Mouse (Mus musculus) heart, postnatal 0 days (tissue): ENCODE measurements around the gene Gm48552. TPM values are rescaled to one million over a fixed set of nuclear protein-coding genes. Genes with fewer than 3 reads are reported as not detected.

Source experiments
- ATAC-seq: fragments of 200-750 bp; cut with Nextera tagmentation; 2 replicates; pipeline ENCODE4 v1.8.0; 2017; ENCODE audit warnings: low read depth, moderate number of reproducible peaks, moderate library complexity; ENCODE audit not compliant: insufficient read depth
- DNase-seq: peaks from one replicate; pipeline ENCODE4 v3.0.0-alpha.2; 2016; ENCODE audit warnings: low spot score
- H3K27ac ChIP-seq: fragments of 300-500 bp; sonication (generic); 2 replicates; pipeline ENCODE4 v1.5.1; 2014; ENCODE audit warnings: low read depth, mild to moderate bottlenecking
- H3K27me3 ChIP-seq: fragments of 300-500 bp; sonication (generic); 2 replicates; pipeline ENCODE4 v1.6.1; 2014; ENCODE audit warnings: low read length, mixed read lengths; ENCODE audit not compliant: control insufficient read depth, insufficient read depth
- H3K36me3 ChIP-seq: fragments of 300-500 bp; sonication (generic); replicated peaks from 2 replicates; pipeline ENCODE4 v1.6.1; 2014; ENCODE audit warnings: low read length, mixed read lengths; ENCODE audit not compliant: control insufficient read depth, insufficient read depth
- H3K4me1 ChIP-seq: fragments of 300-500 bp; sonication (generic); 2 replicates; pipeline ENCODE4 v1.6.1; 2014; ENCODE audit warnings: antibody characterized with exemption; ENCODE audit not compliant: control insufficient read depth, insufficient read depth
- H3K4me2 ChIP-seq: fragments of 300-500 bp; sonication (generic); 2 replicates; pipeline ENCODE4 v1.6.1; 2014; ENCODE audit warnings: low read depth, mild to moderate bottlenecking, low read length, moderate library complexity
- H3K4me3 ChIP-seq: fragments of 300-500 bp; sonication (generic); 2 replicates; pipeline ENCODE4 v1.5.1; 2014; ENCODE audit warnings: low read depth, low read length
- H3K9ac ChIP-seq: fragments of 300-500 bp; sonication (generic); replicated peaks from 2 replicates; pipeline ENCODE4 v1.6.1; 2014; ENCODE audit warnings: low read depth, low read length, mixed read lengths
- H3K9me3 ChIP-seq: fragments of 300-500 bp; sonication (generic); replicated peaks from 2 replicates; pipeline ENCODE4 v1.6.1; 2016; ENCODE audit warnings: low read length; ENCODE audit not compliant: control insufficient read depth
- CTCF ChIP-seq: IDR thresholded peaks from 2 replicates; pipeline ENCODE4 v1.5.1; 2016; ENCODE audit warnings: antibody characterized with exemption, control low read depth, low read depth
- EP300 ChIP-seq: IDR thresholded peaks from 2 replicates; pipeline ENCODE4 v1.6.1; 2016; ENCODE audit warnings: antibody characterized with exemption, low read depth
- WGBS: fragments of 180-500 bp; shearing (Covaris S2); extraction: QIAGEN DNeasy Blood & Tissue Kit; methylation state at CpG from one replicate; pipeline ENCODE4 v1.1.7; 2014; 5-methylcytosine and 5-hydroxymethylcytosine counted together
- microRNA-seq: library from miRNA; unstranded; fragments of <30 nt; microRNA quantifications from one replicate; pipeline ENCODE4, GENCODE M21; 2016
- polyA plus RNA-seq: library from polyadenylated mRNA; unstranded; fragments of >200 nt; fragmentation: Nextera tagmentation; extraction: Ambion mirVana; gene quantifications from 2 replicates; pipeline ENCODE4 v1.2.1, GENCODE M21; 2015
- total RNA-seq: library from RNA; depleted of rRNA; stranded (reverse); fragments of >200 nt; gene quantifications from 2 replicates; pipeline ENCODE4 v1.2.3, GENCODE M21; 2014; ENCODE audit warnings: low replicate concordance; rRNA removed

Gene Gm48552
- total and polyA plus RNA-seq, 2 experiments from 2014 or later, result 0.45 TPM; not detected in 1

DNA sequence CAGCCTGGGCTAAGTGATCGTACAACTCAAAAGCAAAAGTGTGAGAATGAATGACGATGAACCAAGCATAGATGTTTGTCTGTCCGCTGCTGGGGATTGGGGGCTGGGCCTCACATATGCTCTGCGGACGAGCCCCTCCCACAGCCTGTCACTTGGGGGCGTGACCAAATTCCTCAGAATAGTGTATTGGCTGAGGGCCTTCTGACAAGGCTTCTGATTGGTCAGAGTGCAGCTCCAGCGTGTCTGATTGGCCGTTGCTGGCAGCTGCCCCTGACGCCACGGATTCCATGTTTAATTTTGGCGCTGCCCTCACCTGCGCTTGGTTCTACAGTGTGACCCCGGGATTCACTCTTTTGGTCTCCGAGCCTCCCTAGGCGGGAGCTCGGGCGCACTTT is 44.1 kb downstream of the Gm48552 start:
- WGBS, result 3% methylated on average over 17 of the region's 17 CpGs
- H3K27ac ChIP-seq, result peak overlapping the region; percentile 55; the same call in 1 of the 2 replicates
- H3K9ac ChIP-seq, result no peak overlapping the region; the same call in 1 of the 2 replicates

GRCm38 (mm10) chr10:81433541-81434289 is 44.9 kb downstream of the Gm48552 start:
- no peak overlapping the region for H3K4me3 ChIP-seq
- H3K4me1 ChIP-seq, result peaks cover 15% of the 10 kb centered on the region
- 71% methylated on average over 26 of the region's 26 CpGs for WGBS
- H3K9ac ChIP-seq, result no peak overlapping the region
- DNase-seq (no peak), ATAC-seq (no peak)
- no peak overlapping the region; the same call in 1 of the 2 replicates for H3K27ac ChIP-seq
- no peaks in the 10 kb centered on the region for H3K9me3 ChIP-seq
- no peaks in the 10 kb centered on the region for H3K36me3 ChIP-seq
- TF ChIP-seq CTCF, result no peak
- TF ChIP-seq EP300, result no peak
- no peak overlapping the region for H3K4me2 ChIP-seq
- no peaks in the 10 kb centered on the region for H3K27me3 ChIP-seq

More for the DNA sequence above, 44.1 kb downstream of the Gm48552 start:
- no peaks in the 10 kb centered on the region for H3K27me3 ChIP-seq
- peaks cover 15% of the 10 kb centered on the region for H3K4me1 ChIP-seq
- H3K4me3 ChIP-seq, result no peak overlapping the region
- no peaks in the 10 kb centered on the region for H3K9me3 ChIP-seq
- DNase-seq (peak; percentile 96), ATAC-seq (peak; percentile 78)
- no peaks in the 10 kb centered on the region for H3K36me3 ChIP-seq
- H3K4me2 ChIP-seq, result peak overlapping the region; percentile 47
- TF ChIP-seq EP300 (peak; percentile 95), CTCF (no peak)

DNA sequence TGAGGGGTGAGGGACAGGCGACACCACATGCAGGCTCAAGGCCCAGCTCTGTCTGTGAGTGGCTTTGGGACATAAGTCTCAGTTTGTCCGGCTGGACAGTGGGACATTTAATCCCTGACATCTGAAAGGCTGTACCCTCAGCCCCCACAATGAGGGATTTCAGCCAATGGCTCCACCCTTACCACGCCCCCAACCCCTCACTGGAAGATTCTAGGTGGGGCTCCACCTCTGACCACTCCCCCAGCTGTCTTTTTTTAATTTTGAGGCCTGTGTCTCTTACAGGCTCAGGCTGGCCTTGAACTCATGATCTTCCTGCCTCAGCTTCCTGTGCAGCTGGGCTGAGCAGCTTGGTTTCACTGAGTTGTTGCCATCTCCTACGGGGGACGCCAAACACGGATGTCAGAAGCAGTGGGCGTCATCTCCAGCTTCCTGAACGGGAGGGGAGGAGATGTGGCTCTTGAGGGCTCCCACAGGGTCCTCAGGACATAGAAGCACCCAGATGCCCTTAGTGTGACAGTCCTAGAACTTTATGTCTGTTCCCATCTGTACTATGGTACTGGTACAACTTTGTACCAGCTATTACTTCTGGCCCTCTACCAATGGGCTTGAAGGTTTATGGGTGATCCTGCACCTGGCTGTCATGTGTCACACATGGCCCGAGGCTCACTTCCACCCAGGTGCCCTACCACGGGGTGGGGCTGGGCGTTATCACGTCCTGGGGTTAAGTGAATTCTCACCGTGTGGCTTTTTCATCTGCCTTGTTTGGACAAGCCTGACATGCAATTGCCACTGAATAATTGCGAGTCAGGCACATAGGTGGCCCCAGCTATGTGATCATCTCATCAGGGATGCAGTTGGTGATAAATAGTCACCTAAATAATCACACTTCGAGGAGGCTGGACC is 45.8 kb downstream of the Gm48552 start:
- no peak overlapping the region; the same call in 1 of the 2 replicates for H3K9ac ChIP-seq
- no peak for TF ChIP-seq EP300
- TF ChIP-seq CTCF, result no peak
- no peak for DNase-seq

DNA sequence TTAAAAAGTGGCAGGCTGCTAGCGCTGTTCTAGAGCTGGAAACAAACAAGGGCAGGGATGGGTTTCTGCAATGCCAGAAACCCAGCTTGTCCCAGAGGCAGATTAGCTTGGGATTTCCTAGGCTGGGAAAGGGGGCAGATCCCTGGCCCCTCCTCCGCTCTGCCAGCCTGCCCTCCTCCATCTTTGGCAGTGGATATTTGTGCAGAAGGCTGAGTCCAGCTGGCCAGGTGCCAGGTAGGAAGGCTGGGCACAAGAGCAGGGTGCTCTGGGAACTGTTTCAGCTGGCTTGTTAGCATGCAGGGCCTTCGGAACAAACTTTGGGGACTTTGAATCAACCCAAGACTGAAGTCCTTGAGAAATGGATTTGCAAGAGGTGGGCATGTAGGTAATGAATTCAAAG is 46.6 kb downstream of the Gm48552 start:
- DNase-seq, result peak; percentile 65
- Histone ChIP-seq H3K4me3 (no peak overlapping the region), H3K4me1 (peaks cover 15% of the 10 kb centered on the region), H3K9ac (no peak overlapping the region; the same call in 1 of the 2 replicates), H3K4me2 (no peak overlapping the region), H3K27me3 (no peaks in the 10 kb centered on the region), H3K36me3 (no peaks in the 10 kb centered on the region), H3K9me3 (no peaks in the 10 kb centered on the region), H3K27ac (peak overlapping the region; percentile 76)
- ATAC-seq, result peak; percentile 19; the same call in 1 of the 2 replicates
- WGBS, result 41% methylated on average over 3 of the region's 3 CpGs
- TF ChIP-seq EP300 (no peak), CTCF (no peak)

More for the DNA sequence above, 45.8 kb downstream of the Gm48552 start:
- H3K27me3 ChIP-seq, result no peaks in the 10 kb centered on the region
- H3K4me1 ChIP-seq, result peaks cover 15% of the 10 kb centered on the region
- ATAC-seq, result no peak
- 52% methylated on average over 15 of the region's 15 CpGs for WGBS
- peak overlapping the region; percentile 76 for H3K27ac ChIP-seq
- no peak overlapping the region for H3K4me3 ChIP-seq
- no peak overlapping the region for H3K4me2 ChIP-seq
- no peaks in the 10 kb centered on the region for H3K9me3 ChIP-seq
- H3K36me3 ChIP-seq, result no peaks in the 10 kb centered on the region

Small RNA genes within 50 kb of the gene (microRNA-seq; reads per million reads assigned to microRNA genes)
- 2.0 reads per million, percentile 5 among the genes with 10 or more reads in this experiment for gene Mir1191b
- 0.54 reads per million for gene Mir6913

Other genes starting within 250 kb of the Gm48552 start
Only the 30 nearest of the 34 such genes appear.
- gene Eef2, start 212.4 kb upstream of the Gm48552 start, total RNA-seq, result 1,828 and 2,004 TPM in 2 replicates
- gene Eef2, start 212.4 kb upstream of the Gm48552 start, polyA plus RNA-seq, result 353 and 370 TPM in 2 replicates
- 56.5 and 72.7 TPM in 2 replicates for gene Dapk3, start 206.0 kb upstream of the Gm48552 start, total RNA-seq
- gene Dapk3, start 206.0 kb upstream of the Gm48552 start, polyA plus RNA-seq, result 29.0 and 31.7 TPM in 2 replicates
- gene 4930442H23Rik, start 205.2 kb upstream of the Gm48552 start, total RNA-seq, result not detected in 2 replicates
- gene 4930442H23Rik, start 205.2 kb upstream of the Gm48552 start, polyA plus RNA-seq, result 0.12 TPM in 1 of 2 replicates, not detected in the other
- gene Nmrk2, start 187.0 kb upstream of the Gm48552 start, total RNA-seq, result 30.5 and 35.2 TPM in 2 replicates
- gene Nmrk2, start 187.0 kb upstream of the Gm48552 start, polyA plus RNA-seq, result 13.0 and 14.2 TPM in 2 replicates
- 0.58 TPM in 1 of 2 replicates, not detected in the other for gene Atcay, start 158.2 kb upstream of the Gm48552 start, total RNA-seq
- gene Atcay, start 158.2 kb upstream of the Gm48552 start, polyA plus RNA-seq, result 0.25 TPM in 2 replicates
- gene Zfr2, start 155.8 kb upstream of the Gm48552 start, total RNA-seq, result 7.0 and 10.2 TPM in 2 replicates
- gene Zfr2, start 155.8 kb upstream of the Gm48552 start, polyA plus RNA-seq, result 2.2 and 2.6 TPM in 2 replicates
- 0.31 and 0.66 TPM in 2 replicates for gene Matk, start 136.1 kb upstream of the Gm48552 start, total RNA-seq
- 0.42 and 0.51 TPM in 2 replicates for gene Matk, start 136.1 kb upstream of the Gm48552 start, polyA plus RNA-seq
- 272 and 288 TPM in 2 replicates for gene Mrpl54, start 122.1 kb upstream of the Gm48552 start, total RNA-seq
- gene Mrpl54, start 122.1 kb upstream of the Gm48552 start, polyA plus RNA-seq, result 264 and 272 TPM in 2 replicates
- 84.8 and 114 TPM in 2 replicates for gene Apba3, start 122.0 kb upstream of the Gm48552 start, total RNA-seq
- 45.2 and 46.1 TPM in 2 replicates for gene Apba3, start 122.0 kb upstream of the Gm48552 start, polyA plus RNA-seq
- 0.12 and 2.3 TPM in 2 replicates for gene Tjp3, start 97.4 kb upstream of the Gm48552 start, total RNA-seq
- 0.51 and 0.62 TPM in 2 replicates for gene Tjp3, start 97.4 kb upstream of the Gm48552 start, polyA plus RNA-seq
- 38.5 and 44.3 TPM in 2 replicates for gene Pip5k1c, start 96.0 kb upstream of the Gm48552 start, total RNA-seq
- gene Pip5k1c, start 96.0 kb upstream of the Gm48552 start, polyA plus RNA-seq, result 20.9 and 21.4 TPM in 2 replicates
- 14.3 and 14.9 TPM in 2 replicates for gene Cactin, start 67.9 kb upstream of the Gm48552 start, total RNA-seq
- gene Cactin, start 67.9 kb upstream of the Gm48552 start, polyA plus RNA-seq, result 12.8 and 13.7 TPM in 2 replicates
- 4.7 and 10.5 TPM in 2 replicates for gene Tbxa2r, start 60.3 kb upstream of the Gm48552 start, total RNA-seq
- 6.3 and 7.0 TPM in 2 replicates for gene Tbxa2r, start 60.3 kb upstream of the Gm48552 start, polyA plus RNA-seq
- 0.08 and 0.12 TPM in 2 replicates for gene Gipc3, start 45.7 kb upstream of the Gm48552 start, total RNA-seq
- gene Gipc3, start 45.7 kb upstream of the Gm48552 start, polyA plus RNA-seq, result 0.16 and 0.21 TPM in 2 replicates
- gene Hmg20b, start 38.5 kb upstream of the Gm48552 start, total RNA-seq, result 63.9 and 80.7 TPM in 2 replicates
- gene Hmg20b, start 38.5 kb upstream of the Gm48552 start, polyA plus RNA-seq, result 92.3 and 94.5 TPM in 2 replicates
- 20.2 and 30.5 TPM in 2 replicates for gene Mfsd12, start 31.5 kb upstream of the Gm48552 start, total RNA-seq
- gene Mfsd12, start 31.5 kb upstream of the Gm48552 start, polyA plus RNA-seq, result 10.3 and 11.4 TPM in 2 replicates
- gene 4930404N11Rik, start 23.2 kb upstream of the Gm48552 start, total RNA-seq, result not detected in 2 replicates
- gene 4930404N11Rik, start 23.2 kb upstream of the Gm48552 start, polyA plus RNA-seq, result 0.68 and 1.0 TPM in 2 replicates
- gene Fzr1, start 10.5 kb upstream of the Gm48552 start, total RNA-seq, result 47.6 and 53.9 TPM in 2 replicates
- 45.8 and 48.4 TPM in 2 replicates for gene Fzr1, start 10.5 kb upstream of the Gm48552 start, polyA plus RNA-seq
- 123 and 139 TPM in 2 replicates for gene Dohh, start 4.6 kb upstream of the Gm48552 start, total RNA-seq
- gene Dohh, start 4.6 kb upstream of the Gm48552 start, polyA plus RNA-seq, result 75.2 and 77.6 TPM in 2 replicates
- gene Gm48551, start 4.5 kb upstream of the Gm48552 start, total RNA-seq, result 0.11 TPM in 1 of 2 replicates, not detected in the other
- 0.43 and 1.1 TPM in 2 replicates for gene Gm48551, start 4.5 kb upstream of the Gm48552 start, polyA plus RNA-seq
- 6.6 and 7.8 TPM in 2 replicates for gene Smim24, start 4.0 kb downstream of the Gm48552 start, total RNA-seq
- gene Smim24, start 4.0 kb downstream of the Gm48552 start, polyA plus RNA-seq, result 3.3 and 3.8 TPM in 2 replicates
- 24.6 and 47.6 TPM in 2 replicates for gene Nfic, start 66.6 kb downstream of the Gm48552 start, total RNA-seq
- gene Nfic, start 66.6 kb downstream of the Gm48552 start, polyA plus RNA-seq, result 73.7 and 77.9 TPM in 2 replicates
- gene Celf5, start 93.7 kb downstream of the Gm48552 start, total RNA-seq, result not detected in 2 replicates
- 0.07 and 0.08 TPM in 2 replicates for gene Celf5, start 93.7 kb downstream of the Gm48552 start, polyA plus RNA-seq
- gene Ncln, start 107.4 kb downstream of the Gm48552 start, total RNA-seq, result 88.5 and 91.5 TPM in 2 replicates
- 27.1 and 30.5 TPM in 2 replicates for gene Ncln, start 107.4 kb downstream of the Gm48552 start, polyA plus RNA-seq
- gene S1pr4, start 111.1 kb downstream of the Gm48552 start, total RNA-seq, result 0.66 TPM in 1 of 2 replicates, not detected in the other
- gene S1pr4, start 111.1 kb downstream of the Gm48552 start, polyA plus RNA-seq, result 0.34 and 0.43 TPM in 2 replicates
- gene Gna15, start 135.2 kb downstream of the Gm48552 start, total RNA-seq, result 0.35 TPM in 1 of 2 replicates, not detected in the other
- gene Gna15, start 135.2 kb downstream of the Gm48552 start, polyA plus RNA-seq, result 0.59 and 0.63 TPM in 2 replicates
- 68.2 and 83.9 TPM in 2 replicates for gene Gna11, start 156.2 kb downstream of the Gm48552 start, total RNA-seq
- gene Gna11, start 156.2 kb downstream of the Gm48552 start, polyA plus RNA-seq, result 50.1 and 52.4 TPM in 2 replicates
- gene Aes, start 170.5 kb downstream of the Gm48552 start, total RNA-seq, result 851 and 870 TPM in 2 replicates
- 765 and 767 TPM in 2 replicates for gene Aes, start 170.5 kb downstream of the Gm48552 start, polyA plus RNA-seq
- 6.8 and 10.4 TPM in 2 replicates for gene Tle2, start 185.6 kb downstream of the Gm48552 start, total RNA-seq
- gene Tle2, start 185.6 kb downstream of the Gm48552 start, polyA plus RNA-seq, result 11.1 and 11.9 TPM in 2 replicates
- gene Tle6, start 212.1 kb downstream of the Gm48552 start, total RNA-seq, result 18.6 and 41.4 TPM in 2 replicates
- gene Tle6, start 212.1 kb downstream of the Gm48552 start, polyA plus RNA-seq, result 19.3 and 23.1 TPM in 2 replicates